Mouse (Mus musculus): ENCODE measurements at regions not wholly inside any gene's neighbourhood (a gene's known extent, or its start where the extent isn't known, plus 50 kb on each side); places are given as distances from the start of the nearest gene placed in this dataset.

GRCm38 (mm10) chr12:27283964-27284363 lies 58.4 kb downstream of the Sox11 start:
- 79% methylated on average over 4 of the region's 6 CpGs for WGBS
- ATAC-seq (replicated peaks; ENCODE audit: insufficient number of reproducible peaks, low FRiP score, low TSS enrichment, low read depth) (no peak), DNase-seq (ENCODE audit: low spot score) (no peak)
- H3K27ac ChIP-seq (replicated peaks; ENCODE audit: low read depth, low read length), result no peak overlapping the region
- H3K36me3 ChIP-seq (replicated peaks; ENCODE audit: control insufficient read depth, insufficient read depth, low read depth, low read length), result no peaks in the 10 kb centered on the region
- no peaks in the 10 kb centered on the region for H3K27me3 ChIP-seq (ENCODE audit: control insufficient read depth, insufficient read depth, low read length)
- no peaks in the 10 kb centered on the region for H3K9me3 ChIP-seq (replicated peaks; ENCODE audit: control insufficient read depth, low read length)
- H3K9ac ChIP-seq (replicated peaks; ENCODE audit: low read length), result no peak overlapping the region
- H3K4me2 ChIP-seq (ENCODE audit: low read depth, low read length), result no peak overlapping the region
- no peak overlapping the region for H3K4me3 ChIP-seq (ENCODE audit: low read depth, low read length)
- H3K4me1 ChIP-seq (ENCODE audit: control insufficient read depth, insufficient read depth, low read length), result no peaks in the 10 kb centered on the region; the same call in 1 of the 2 replicates

- Histone ChIP-seq H3K36me3 (replicated peaks; ENCODE audit: control insufficient read depth, insufficient read depth, low read depth, low read length) (no peaks in the 10 kb centered on the region), H3K27ac (replicated peaks; ENCODE audit: low read depth, low read length) (no peak overlapping the region), H3K4me3 (ENCODE audit: low read depth, low read length) (no peak overlapping the region), H3K4me1 (ENCODE audit: control insufficient read depth, insufficient read depth, low read length) (no peaks in the 10 kb centered on the region), H3K4me2 (ENCODE audit: low read depth, low read length) (no peak overlapping the region), H3K9ac (replicated peaks; ENCODE audit: low read length) (no peak overlapping the region), H3K9me3 (replicated peaks; ENCODE audit: control insufficient read depth, low read length) (no peaks in the 10 kb centered on the region), H3K27me3 (ENCODE audit: control insufficient read depth, insufficient read depth, low read length) (no peaks in the 10 kb centered on the region)
- DNase-seq (ENCODE audit: low spot score), result no peak
- no peak for ATAC-seq (replicated peaks; ENCODE audit: insufficient number of reproducible peaks, low FRiP score, low TSS enrichment, low read depth)
Measured at GRCm38 (mm10) chr12:27261965-27262364, 80.4 kb downstream of the Sox11 start.

- no peak for ATAC-seq (replicated peaks; ENCODE audit: insufficient number of reproducible peaks, low FRiP score, low TSS enrichment, low read depth)
- peak; percentile 56 for DNase-seq (ENCODE audit: low spot score)
- H3K9ac ChIP-seq (replicated peaks; ENCODE audit: low read length), result no peak overlapping the region
- no peak overlapping the region for H3K4me3 ChIP-seq (ENCODE audit: low read depth, low read length)
- WGBS, result 43% methylated on average over 3 of the region's 3 CpGs
- no peak overlapping the region for H3K27ac ChIP-seq (replicated peaks; ENCODE audit: low read depth, low read length)
- H3K4me2 ChIP-seq (ENCODE audit: low read depth, low read length), result no peak overlapping the region
- no peaks in the 10 kb centered on the region for H3K36me3 ChIP-seq (replicated peaks; ENCODE audit: control insufficient read depth, insufficient read depth, low read depth, low read length)
- H3K27me3 ChIP-seq (ENCODE audit: control insufficient read depth, insufficient read depth, low read length), result no peaks in the 10 kb centered on the region
- H3K4me1 ChIP-seq (ENCODE audit: control insufficient read depth, insufficient read depth, low read length), result no peaks in the 10 kb centered on the region
- no peaks in the 10 kb centered on the region for H3K9me3 ChIP-seq (replicated peaks; ENCODE audit: control insufficient read depth, low read length)
Measured at GRCm38 (mm10) chr12:27254125-27254524, 88.2 kb downstream of the Sox11 start.

- DNase-seq (ENCODE audit: low spot score) (no peak), ATAC-seq (replicated peaks; ENCODE audit: insufficient number of reproducible peaks, low FRiP score, low TSS enrichment, low read depth) (no peak)
- Histone ChIP-seq H3K9me3 (replicated peaks; ENCODE audit: control insufficient read depth, low read length) (no peaks in the 10 kb centered on the region), H3K9ac (replicated peaks; ENCODE audit: low read length) (no peak overlapping the region), H3K27me3 (ENCODE audit: control insufficient read depth, insufficient read depth, low read length) (no peaks in the 10 kb centered on the region), H3K36me3 (replicated peaks; ENCODE audit: control insufficient read depth, insufficient read depth, low read depth, low read length) (no peaks in the 10 kb centered on the region), H3K4me2 (ENCODE audit: low read depth, low read length) (no peak overlapping the region), H3K4me3 (ENCODE audit: low read depth, low read length) (no peak overlapping the region), H3K27ac (replicated peaks; ENCODE audit: low read depth, low read length) (no peak overlapping the region), H3K4me1 (ENCODE audit: control insufficient read depth, insufficient read depth, low read length) (no peaks in the 10 kb centered on the region; the same call in 1 of the 2 replicates)
- 75% methylated on average over 5 of the region's 5 CpGs for WGBS
Measured at GRCm38 (mm10) chr12:27251521-27251920, 90.9 kb downstream of the Sox11 start.

- no peak overlapping the region for H3K9ac ChIP-seq (replicated peaks; ENCODE audit: low read length)
- no peak overlapping the region for H3K4me3 ChIP-seq (ENCODE audit: low read depth, low read length)
- ATAC-seq (replicated peaks; ENCODE audit: insufficient number of reproducible peaks, low FRiP score, low TSS enrichment, low read depth) (no peak), DNase-seq (ENCODE audit: low spot score) (peak; percentile 51)
- WGBS, result 81% methylated on average over 3 of the region's 3 CpGs
- H3K36me3 ChIP-seq (replicated peaks; ENCODE audit: control insufficient read depth, insufficient read depth, low read depth, low read length), result no peaks in the 10 kb centered on the region
- H3K27me3 ChIP-seq (ENCODE audit: control insufficient read depth, insufficient read depth, low read length), result no peaks in the 10 kb centered on the region
- no peaks in the 10 kb centered on the region for H3K9me3 ChIP-seq (replicated peaks; ENCODE audit: control insufficient read depth, low read length)
- H3K4me2 ChIP-seq (ENCODE audit: low read depth, low read length), result no peak overlapping the region
- H3K27ac ChIP-seq (replicated peaks; ENCODE audit: low read depth, low read length), result no peak overlapping the region
- no peaks in the 10 kb centered on the region; the same call in 1 of the 2 replicates for H3K4me1 ChIP-seq (ENCODE audit: control insufficient read depth, insufficient read depth, low read length)
Measured at GRCm38 (mm10) chr12:27248545-27248855, 93.9 kb downstream of the Sox11 start.

- ATAC-seq (replicated peaks; ENCODE audit: insufficient number of reproducible peaks, low FRiP score, low TSS enrichment, low read depth) (no peak), DNase-seq (ENCODE audit: low spot score) (peak; percentile 68)
- Histone ChIP-seq H3K27me3 (ENCODE audit: control insufficient read depth, insufficient read depth, low read length) (no peaks in the 10 kb centered on the region), H3K9ac (replicated peaks; ENCODE audit: low read length) (no peak overlapping the region), H3K4me1 (ENCODE audit: control insufficient read depth, insufficient read depth, low read length) (no peaks in the 10 kb centered on the region; the same call in 1 of the 2 replicates), H3K36me3 (replicated peaks; ENCODE audit: control insufficient read depth, insufficient read depth, low read depth, low read length) (no peaks in the 10 kb centered on the region), H3K4me3 (ENCODE audit: low read depth, low read length) (no peak overlapping the region), H3K27ac (replicated peaks; ENCODE audit: low read depth, low read length) (0 out of 2 replicates have a peak overlapping the region, but pooled peaks have one; percentile 3), H3K9me3 (replicated peaks; ENCODE audit: control insufficient read depth, low read length) (no peaks in the 10 kb centered on the region), H3K4me2 (ENCODE audit: low read depth, low read length) (no peak overlapping the region)
- WGBS, result 49% methylated on average over 10 of the region's 10 CpGs
Measured at GRCm38 (mm10) chr12:27247756-27248544, 94.4 kb downstream of the Sox11 start.

- 55% methylated on average over 1 of the region's 1 CpGs for WGBS
- DNase-seq (ENCODE audit: low spot score) (peak; percentile 22), ATAC-seq (replicated peaks; ENCODE audit: insufficient number of reproducible peaks, low FRiP score, low TSS enrichment, low read depth) (no peak)
Measured at GRCm38 (mm10) chr12:27235748-27236147, 106.6 kb downstream of the Sox11 start.

GRCm38 (mm10) chr12:27221541-27221940 lies 120.8 kb downstream of the Sox11 start:
- ATAC-seq (replicated peaks; ENCODE audit: insufficient number of reproducible peaks, low FRiP score, low TSS enrichment, low read depth), result no peak
- H3K4me3 ChIP-seq (ENCODE audit: low read depth, low read length), result no peak overlapping the region
- no peaks in the 10 kb centered on the region for H3K27me3 ChIP-seq (ENCODE audit: control insufficient read depth, insufficient read depth, low read length)
- no peaks in the 10 kb centered on the region for H3K4me1 ChIP-seq (ENCODE audit: control insufficient read depth, insufficient read depth, low read length)
- no peak overlapping the region for H3K27ac ChIP-seq (replicated peaks; ENCODE audit: low read depth, low read length)
- H3K9ac ChIP-seq (replicated peaks; ENCODE audit: low read length), result no peak overlapping the region
- no peaks in the 10 kb centered on the region for H3K36me3 ChIP-seq (replicated peaks; ENCODE audit: control insufficient read depth, insufficient read depth, low read depth, low read length)
- no peak overlapping the region for H3K4me2 ChIP-seq (ENCODE audit: low read depth, low read length)
- H3K9me3 ChIP-seq (replicated peaks; ENCODE audit: control insufficient read depth, low read length), result no peaks in the 10 kb centered on the region
- no peak for DNase-seq (ENCODE audit: low spot score)
- WGBS, result 96% methylated on average over 3 of the region's 3 CpGs

More at GRCm38 (mm10) chr12:27235748-27236147, 106.6 kb downstream of the Sox11 start:
- no peak overlapping the region for H3K4me3 ChIP-seq (ENCODE audit: low read depth, low read length)
- no peaks in the 10 kb centered on the region for H3K9me3 ChIP-seq (replicated peaks; ENCODE audit: control insufficient read depth, low read length)
- H3K27ac ChIP-seq (replicated peaks; ENCODE audit: low read depth, low read length), result no peak overlapping the region
- no peaks in the 10 kb centered on the region for H3K36me3 ChIP-seq (replicated peaks; ENCODE audit: control insufficient read depth, insufficient read depth, low read depth, low read length)
- H3K9ac ChIP-seq (replicated peaks; ENCODE audit: low read length), result no peak overlapping the region
- H3K4me1 ChIP-seq (ENCODE audit: control insufficient read depth, insufficient read depth, low read length), result no peaks in the 10 kb centered on the region
- H3K4me2 ChIP-seq (ENCODE audit: low read depth, low read length), result no peak overlapping the region
- no peaks in the 10 kb centered on the region for H3K27me3 ChIP-seq (ENCODE audit: control insufficient read depth, insufficient read depth, low read length)
